Mouse (Mus musculus) heart, postnatal 4 days (tissue): ENCODE measurements around the gene Jund. TPM values are rescaled to one million over a fixed set of nuclear protein-coding genes. Genes with fewer than 3 reads are reported as not detected.
A peak's percentile ranks its signal among the peaks of the same experiment; 100 is the strongest.

ENCODE experiments used
- DNase-seq: peaks from one replicate; pipeline ENCODE4 v3.0.0; 2021
- total RNA-seq, 2 experiments: library from RNA; stranded (reverse); gene quantifications; 2 replicates each; pipeline ENCODE4 v1.2.3; 2021

The Jund gene
- total RNA-seq, 2 experiments from 2014 or later, result 254 to 261 TPM

DNA sequence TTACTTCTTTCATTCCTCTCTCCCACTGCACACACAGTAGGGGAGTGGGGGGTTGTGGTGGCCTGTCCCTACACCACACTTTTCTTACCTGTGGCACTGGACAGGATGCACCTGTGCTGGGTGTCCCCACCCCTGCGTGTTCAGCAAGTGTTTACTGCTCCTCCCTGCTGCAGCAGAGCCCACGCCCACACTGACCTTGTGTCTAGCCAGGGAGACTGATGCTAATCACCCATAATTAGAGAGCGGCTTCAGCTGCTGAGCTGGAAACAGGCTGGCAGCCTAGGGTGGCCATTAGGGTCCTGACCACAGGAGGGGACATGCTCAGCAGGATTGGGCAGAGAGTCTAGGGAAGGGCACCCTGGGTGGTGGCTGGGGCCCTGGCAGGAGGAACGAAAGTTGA lies 24.0 kb upstream of the Jund start:
- DNase-seq, result no peak

DNA sequence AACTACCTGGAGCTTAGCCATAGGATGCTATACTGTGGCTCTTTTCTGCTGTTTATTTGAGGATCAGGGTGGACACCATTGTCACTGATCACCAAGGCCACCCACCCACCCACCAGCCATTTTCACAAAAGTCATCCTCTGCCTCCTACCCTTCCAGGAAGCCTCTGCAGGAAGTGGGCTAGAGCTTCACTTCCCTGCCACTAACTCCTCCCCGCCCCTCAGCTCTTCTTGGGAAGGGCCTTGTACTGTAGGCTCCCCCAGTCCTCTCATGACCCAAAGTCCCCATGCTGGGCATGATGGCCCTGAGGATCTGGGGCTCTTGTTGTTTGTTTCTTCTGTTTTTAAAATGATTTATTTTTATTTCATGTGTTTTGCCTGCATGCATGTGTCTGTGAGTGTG lies 23.4 kb upstream of the Jund start:
- no peak for DNase-seq

DNA sequence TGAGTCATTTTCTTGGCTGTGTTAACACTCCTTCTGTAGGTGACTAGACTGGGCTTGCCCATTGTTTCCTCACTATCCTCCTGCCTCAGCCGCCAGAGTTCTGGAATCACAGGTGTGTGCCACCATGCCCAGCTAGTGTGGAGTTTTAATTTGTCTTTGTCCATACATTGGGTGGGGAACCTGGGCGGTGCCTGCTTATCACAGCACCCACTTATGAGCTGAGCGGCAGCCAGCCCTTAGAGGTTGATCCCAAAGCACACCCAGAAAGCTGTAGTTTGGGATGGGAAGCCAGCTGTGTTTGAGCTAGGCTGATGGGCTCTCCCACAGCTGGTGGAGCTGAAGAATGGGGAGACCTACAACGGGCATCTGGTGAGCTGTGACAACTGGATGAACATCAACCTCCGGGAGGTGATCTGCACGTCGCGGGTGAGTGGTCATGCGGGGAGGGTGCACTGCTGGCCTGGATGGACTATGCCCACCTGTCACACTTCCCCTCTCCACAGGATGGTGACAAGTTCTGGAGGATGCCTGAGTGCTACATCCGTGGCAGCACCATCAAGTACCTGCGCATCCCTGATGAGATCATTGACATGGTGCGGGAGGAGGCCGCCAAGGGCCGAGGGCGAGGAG lies 21.2 kb upstream of the Jund start:
- no peak for DNase-seq

DNA sequence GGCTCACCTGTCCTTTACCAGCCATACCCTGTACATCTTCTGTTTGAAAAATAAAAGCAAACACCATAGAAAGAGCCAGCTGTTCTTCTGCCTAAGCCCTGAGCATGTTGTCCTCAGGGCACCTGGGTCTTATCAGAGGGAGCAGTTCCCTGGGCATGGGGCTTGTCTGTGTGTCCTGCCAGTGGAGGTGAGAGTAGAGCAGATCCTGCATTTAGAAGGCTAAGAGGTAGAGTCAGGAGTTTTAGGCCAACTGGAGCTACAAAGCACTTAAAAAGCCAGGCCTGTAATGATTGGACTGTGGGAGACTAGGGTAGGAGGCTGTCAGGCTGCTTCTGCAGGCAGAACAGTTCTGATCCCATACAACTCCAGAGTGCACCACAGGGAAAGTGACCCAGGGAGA lies 20.1 kb upstream of the Jund start:
- DNase-seq, result no peak

DNA sequence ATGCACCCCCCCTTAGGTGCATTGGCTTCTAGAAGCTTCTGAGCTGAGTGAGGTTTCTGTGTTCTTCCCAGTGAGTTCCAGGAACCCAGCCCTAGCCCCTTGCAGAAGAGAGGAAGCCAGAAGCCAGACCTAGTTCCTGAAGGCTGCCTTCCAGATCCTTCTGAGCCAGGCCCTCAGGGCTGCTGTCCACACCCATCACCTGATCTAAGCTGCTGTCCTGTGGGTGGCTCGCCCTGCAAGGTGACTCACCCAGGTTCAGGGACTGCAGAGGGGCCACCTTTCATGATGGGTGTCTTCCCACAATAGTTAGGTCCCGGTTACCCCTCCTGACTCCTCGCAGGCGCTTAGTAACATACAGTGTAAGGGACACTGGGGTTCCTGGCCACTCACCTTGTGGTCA lies 19.3 kb upstream of the Jund start:
- DNase-seq, result no peak

DNA sequence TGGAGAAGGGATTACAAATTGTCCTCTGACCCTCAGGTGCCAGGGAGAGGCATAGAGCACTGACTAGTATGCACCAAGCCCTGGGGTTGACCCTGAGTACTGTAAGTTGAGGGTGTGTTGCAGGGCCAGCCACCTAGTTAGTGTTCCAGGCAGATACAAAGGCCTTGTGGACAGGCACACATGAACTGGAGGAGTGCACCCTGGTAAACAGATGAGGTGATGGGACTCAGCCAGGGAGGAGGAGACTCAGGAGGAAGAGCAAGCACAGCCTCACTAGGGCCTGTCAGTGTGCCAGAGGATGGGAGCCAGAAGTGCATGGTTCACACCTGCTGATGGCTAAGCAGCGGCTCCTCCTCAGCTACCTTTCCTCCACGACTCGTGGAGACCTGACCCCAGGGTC lies 18.7 kb upstream of the Jund start:
- peak; percentile 31 for DNase-seq

DNA sequence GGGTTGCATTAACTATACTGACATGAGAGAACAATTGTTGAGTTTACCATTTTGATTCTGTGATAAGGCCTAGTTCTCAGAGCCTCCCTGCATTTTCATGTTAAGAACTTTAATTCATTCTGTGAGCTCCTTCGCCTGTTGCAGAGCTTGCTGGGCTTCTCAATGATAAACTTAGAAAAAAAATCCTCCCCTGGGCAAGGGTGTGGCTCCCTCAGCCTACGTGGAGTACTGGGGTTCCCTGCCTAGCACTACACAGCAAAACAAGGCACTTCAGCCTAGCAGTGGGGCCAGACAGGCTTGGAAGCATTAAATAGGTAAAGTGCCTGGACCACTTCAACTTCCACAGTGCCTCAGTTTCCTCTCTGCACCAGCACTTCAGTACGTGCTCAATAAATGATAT lies 17.3 kb upstream of the Jund start:
- DNase-seq, result peak; percentile 12

DNA sequence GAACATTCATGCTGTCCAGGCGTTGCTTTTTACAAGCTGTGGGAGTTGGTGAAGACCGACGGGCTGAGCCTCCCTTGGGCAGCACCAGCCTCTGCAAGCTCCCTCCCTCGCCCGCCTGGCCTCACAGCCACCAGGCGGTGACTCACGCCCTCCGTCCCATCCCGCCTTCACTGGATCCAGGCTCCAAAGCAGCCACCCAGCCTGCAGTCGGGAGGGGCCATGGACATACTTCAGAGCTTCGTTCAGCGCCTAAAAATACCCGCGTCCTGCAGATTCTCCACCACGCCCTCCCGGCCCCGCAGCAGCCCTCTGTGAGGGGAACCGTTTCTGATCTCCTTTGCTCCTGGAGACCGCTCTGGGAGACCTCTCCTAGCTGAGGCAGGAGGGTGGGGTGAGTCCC lies 16.6 kb upstream of the Jund start:
- DNase-seq, result peak; percentile 91

DNA sequence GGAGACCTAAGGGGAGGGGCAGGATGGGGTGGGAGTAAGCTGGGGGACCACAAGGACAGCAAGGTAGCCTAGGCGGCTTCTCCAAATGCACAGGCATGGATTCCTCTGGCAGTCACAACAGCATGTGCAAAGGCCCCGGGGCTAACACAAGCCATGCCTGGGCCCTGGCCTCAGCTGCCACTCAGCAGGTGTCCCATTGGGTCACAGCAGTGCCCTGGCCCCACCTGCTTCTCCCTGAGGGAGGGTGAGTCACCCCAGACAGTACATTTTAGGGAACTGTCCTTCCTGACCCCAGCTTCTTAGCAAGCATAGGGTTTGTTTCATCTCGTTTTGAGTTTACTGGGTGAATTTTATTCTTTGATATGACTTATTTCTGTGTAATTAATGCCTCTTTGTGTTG lies 16.1 kb upstream of the Jund start:
- no peak for DNase-seq

DNA sequence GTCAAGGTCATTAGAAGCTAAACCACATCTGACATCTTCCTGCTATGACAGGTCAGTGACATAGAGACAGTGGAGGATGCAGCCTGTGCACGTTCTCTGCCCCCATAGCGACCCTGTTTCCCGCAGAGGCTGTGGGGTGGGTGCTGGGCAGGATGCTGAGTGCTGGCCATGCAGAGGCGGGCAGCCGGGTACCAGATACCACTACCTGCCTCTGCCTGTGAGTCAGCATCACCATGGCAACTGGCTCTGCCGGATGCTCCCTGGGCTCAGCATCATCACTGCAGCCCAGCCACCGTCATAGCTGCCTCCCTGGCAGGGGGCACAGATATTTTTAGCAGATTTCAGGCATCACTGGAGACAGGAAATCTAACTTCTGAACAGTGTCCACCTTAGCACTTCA lies 14.5 kb upstream of the Jund start:
- DNase-seq, result no peak

DNA sequence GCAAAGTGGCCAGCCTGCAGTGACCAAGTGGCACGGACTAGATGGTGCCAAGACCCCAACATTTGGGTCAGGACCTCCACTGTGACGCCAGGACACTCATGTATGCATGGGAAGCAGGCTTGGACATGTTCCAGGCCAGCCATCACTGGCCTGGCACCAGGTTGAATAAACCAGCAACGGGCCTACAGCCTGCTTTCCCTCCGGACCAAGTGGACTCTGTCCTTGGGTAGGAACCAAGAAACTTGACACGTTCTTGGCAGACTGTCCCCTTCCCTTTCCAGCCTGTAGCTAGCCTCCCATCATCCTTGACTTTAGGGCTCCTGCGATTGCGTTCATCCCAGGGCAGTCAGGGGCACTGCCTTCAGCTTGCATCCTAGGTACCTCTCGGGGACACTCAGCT lies 11.2 kb upstream of the Jund start:
- DNase-seq, result peak; percentile 83

DNA sequence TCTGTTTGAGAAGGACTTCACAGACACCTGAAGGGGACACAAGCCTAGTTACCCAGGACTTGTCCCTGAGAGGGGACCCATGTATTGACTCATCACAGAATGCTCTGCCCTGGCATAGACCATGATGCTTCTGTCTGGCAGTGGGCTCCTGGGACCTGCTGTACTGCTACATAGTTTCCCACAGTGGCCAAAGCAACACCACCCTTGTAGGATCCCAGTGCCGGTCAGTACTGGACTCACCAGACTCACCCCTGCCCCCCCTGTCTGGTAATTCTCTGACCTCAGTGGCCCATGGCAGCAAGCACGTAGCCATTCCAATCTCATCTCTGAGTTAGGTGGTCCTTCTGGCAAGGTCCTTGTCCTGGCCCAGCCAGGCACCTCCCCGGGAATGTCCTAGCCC lies 10.6 kb upstream of the Jund start:
- no peak for DNase-seq

DNA sequence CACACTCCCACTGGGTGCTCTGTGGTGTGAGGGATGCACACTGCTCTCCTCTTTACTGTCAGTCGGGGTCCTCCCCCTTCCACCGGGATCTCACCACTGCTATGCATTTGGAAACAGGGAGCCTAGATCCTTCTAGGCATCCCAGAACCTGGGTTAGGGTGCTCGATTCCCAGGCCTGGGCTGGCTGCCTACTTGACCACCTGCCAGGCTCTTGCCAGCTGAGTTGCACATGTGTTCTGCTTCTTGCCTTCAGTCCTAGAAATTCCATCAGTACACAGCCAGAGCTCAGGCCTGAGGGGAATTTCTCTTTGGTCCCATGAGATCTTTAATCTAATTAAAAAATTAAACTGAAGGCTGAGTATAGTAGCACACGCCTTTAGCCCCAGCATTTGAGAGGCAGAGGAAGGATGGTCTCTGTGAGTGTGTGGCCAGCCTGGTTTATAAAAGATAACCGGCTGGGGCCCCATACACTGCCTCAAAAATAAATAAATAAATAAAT lies 8.8 kb upstream of the Jund start:
- no peak for DNase-seq

DNA sequence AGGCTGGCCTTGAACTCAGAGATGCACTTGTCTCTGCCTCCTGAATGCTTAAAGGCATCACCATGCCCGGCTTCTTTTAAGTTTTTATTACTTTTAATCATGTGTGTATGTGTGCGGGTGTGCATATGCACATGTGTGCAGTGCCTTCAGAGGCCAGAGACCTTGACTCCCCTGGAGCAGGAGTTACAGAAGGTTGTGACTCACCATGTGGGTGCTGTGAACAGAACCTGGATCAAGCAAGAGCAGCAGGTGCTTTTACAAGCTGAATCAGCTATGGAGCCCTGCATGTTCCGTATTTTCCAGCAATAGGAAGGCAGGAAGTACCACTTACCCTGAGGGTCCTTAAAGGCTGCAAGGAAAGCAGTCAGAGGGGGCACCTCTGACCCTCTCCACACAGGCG lies 7.5 kb upstream of the Jund start:
- DNase-seq, result no peak

DNA sequence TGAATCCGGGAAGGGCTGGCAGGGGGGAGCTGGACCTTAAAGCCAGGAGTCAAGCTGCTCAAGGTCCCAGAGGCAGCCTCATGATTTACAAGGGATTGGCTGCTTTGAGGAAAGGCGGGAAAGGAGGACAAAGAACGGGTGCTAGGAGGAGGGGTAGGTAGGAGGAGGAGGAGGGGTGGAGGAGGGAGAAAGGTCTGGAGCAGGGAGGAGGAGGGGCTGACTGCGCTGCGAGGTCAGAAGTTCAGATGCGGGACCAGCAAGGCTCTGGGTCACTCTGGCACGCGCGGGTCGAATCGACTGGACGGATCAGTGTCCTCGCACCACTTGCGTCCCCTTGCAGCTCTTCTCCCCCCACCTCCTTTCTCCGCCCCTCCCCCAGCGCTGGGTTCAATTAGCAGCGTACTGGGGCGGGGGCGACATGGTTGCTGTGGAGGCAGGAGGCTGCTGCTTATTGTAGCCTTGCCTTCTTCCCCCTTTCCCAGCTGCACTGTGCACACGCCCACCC lies 7.0 kb upstream of the Jund start:
- DNase-seq, result no peak

DNA sequence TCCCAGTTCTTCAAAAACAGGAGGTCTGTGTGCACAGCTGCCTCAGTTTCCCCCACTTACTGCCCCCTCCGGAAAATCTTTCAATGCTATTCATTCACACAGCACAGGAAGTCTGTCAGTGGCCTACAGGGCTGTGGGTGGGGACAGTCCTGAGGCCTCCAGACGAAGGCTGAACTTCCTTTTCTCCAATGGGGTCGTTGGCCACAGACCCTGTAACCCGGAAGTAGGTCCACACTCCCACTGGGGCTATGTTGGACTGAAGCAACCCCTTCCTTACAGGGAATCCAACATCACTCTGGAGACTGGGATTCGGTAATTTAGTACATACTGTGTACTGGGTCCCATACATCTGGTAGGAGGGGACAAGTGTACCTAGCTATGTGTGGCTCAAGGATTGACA lies 5.1 kb upstream of the Jund start:
- DNase-seq, result no peak

DNA sequence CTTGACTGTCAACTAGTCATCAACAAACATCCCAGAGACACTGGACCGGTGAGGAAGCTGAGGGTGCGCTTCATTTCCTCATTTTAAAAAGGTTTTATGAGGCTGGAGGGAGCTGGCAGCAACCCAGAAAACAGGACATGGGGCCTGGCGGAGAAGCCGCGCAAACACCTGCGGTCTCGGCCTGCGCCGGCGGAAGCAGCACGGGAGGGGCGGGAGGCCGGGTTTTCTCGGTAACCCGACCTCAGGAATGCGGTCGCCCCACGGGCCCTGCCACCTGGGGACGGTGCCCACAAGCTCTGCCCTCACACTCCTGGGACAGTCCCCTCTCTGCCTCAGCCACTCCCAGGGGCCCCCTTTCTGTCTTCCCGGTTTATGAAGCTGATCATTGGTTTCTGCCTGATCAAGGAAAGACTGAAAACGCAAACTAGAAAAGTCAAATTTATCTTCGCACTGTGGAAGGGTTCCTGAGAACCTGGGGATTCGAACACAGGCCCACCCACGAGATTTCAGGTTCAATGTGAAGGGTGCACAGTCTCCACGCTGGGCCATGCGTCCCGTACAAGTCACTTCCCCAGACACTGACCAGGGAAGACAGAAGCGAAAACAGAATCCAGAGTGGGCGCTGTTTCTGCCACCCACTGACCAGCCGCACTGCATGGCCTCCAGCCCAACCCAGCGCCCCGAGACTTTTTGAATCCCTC lies 3.3 kb upstream of the Jund start:
- peak; percentile 62 for DNase-seq

DNA sequence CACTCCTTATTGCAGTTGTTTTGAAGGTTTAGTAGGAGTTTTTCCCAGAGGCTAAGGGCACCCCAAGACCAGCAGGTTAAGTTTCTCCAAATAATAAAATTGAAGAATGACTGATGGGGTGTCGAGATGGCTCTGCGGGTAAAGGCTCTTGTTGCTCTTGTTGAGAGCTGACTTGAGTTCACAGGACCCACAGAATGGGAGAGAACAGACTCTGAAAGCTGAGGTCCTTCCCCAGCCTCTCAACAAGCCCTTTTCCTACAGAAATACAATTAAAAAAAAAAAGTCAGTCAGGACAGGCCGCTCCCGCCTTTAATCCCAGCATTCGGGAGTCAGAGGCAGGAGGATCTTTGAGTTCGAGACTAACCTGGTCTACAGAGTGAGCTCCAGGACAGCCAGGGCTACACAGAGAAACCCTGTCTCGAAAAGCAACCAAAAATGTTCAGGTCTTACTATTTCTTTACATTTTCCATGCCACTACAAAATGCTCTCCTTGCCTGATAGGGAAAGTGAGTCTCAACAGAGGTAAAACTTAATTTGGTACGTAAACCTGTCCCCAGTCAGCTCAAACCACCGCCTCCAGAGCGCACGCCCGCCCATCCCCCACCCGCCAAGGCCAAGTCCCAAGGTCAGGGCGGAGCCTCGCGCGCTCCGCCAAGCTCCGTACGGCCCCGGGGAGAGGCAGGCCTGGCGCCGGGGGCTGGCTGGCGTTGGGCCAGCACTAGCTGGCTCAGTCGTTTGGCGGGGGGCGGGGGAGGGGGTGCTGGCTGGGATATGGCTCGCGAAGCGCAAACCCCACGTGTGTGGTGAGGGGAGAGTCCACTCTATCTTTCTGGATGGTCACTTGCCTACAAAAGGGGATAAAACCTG lies 2.5 kb upstream of the Jund start:
- DNase-seq, result peak; percentile 90

DNA sequence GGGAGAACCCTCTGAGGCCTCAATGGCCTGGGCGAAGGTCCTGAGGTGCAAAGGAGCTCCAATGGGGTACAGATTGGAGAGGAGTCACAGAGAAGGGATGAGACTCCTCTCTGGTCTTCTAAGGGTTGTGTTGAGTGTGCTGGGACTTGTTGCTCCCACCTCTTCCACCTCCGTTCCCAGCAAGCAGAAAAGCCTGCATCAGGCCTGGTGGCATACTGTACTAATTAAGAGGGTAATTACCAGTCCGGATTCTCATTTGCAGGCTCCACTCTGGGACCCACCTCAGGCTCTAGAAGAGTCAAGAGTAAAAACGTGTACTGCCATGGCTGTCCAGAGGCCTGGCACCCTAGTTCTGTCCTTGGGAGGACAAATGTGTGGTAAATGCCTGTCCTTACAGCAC lies 1.8 kb upstream of the Jund start:
- DNase-seq, result no peak

DNA sequence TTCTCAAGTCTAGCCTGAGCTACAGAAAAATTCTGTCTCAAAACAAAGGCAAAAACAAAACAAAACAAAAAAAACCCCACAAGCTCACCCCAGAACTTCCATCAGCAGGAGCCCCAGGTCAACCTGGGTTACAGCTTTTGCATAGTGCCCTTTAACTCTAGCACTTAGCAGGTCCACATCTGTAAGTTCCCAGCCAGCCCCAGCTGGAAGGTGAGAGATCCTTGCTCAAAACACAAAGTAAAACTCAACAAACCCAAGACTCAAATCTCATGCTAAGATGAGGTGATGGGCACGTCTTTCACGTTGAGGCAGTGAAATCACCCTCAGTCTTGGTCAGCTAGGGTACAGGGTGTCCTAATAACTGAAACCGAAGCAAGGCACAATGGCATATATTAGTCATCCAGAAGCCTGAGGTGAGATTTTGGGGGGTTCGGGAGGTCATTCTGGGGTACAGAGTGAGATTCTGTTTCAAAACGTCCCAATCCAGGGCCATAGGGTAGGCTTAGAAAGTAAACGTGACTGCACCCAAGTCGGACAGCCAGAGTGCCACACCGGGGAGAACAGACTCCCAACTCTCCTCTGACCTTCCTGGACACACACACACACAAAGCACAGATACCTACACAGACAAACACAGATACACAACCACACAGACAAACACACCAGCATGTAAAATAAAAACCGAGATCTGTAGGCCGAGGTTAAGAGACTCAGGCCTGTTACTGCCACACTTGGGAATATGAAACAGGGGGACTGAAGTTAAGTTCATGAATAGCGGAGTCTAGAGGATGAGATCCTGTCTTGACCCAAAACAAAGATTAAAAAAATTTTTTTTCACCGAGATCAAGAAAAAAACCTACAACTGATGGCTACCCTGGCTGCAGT lies 1.1 kb upstream of the Jund start:
- no peak for DNase-seq

DNA sequence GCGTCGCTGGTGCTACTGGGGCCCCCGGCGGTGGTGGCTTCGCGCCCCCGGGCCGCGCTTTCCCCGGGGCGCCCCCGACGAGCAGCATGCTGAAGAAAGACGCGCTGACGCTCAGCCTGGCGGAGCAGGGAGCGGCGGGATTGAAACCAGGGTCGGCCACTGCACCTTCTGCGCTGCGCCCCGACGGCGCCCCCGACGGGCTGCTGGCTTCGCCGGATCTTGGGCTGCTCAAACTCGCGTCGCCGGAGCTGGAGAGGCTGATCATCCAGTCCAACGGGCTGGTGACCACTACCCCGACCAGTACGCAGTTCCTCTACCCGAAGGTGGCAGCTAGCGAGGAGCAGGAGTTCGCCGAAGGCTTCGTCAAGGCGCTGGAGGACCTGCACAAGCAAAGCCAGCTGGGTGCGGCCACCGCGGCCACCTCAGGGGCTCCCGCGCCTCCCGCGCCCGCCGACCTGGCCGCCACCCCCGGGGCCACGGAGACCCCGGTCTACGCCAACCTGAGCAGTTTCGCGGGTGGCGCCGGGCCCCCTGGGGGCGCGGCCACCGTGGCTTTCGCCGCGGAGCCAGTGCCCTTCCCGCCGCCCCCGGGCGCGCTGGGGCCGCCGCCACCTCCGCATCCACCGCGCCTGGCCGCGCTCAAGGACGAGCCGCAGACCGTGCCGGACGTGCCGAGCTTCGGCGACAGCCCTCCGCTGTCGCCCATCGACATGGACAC lies 526 bp downstream of the Jund start:
- DNase-seq, result no peak
